Mouse (Mus musculus) hindbrain, embryonic 16.5 days (tissue): Measurements from ENCODE around the gene Runx2. TPM values are rescaled to one million over a fixed set of nuclear protein-coding genes. Genes with fewer than 3 reads are reported as not detected.

Source experiments
- ATAC-seq: fragments of 200-750 bp; cut with Nextera tagmentation; 2 replicates; pipeline ENCODE4 v1.8.0; 2017; ENCODE audit warnings: moderate TSS enrichment, moderate library complexity
- H3K27ac ChIP-seq: fragments of 300-500 bp; sonication (generic); 2 replicates; pipeline ENCODE4 v1.5.1; 2014; ENCODE audit warnings: low read depth, mild to moderate bottlenecking, control low read depth, low read length, moderate library complexity
- H3K27me3 ChIP-seq: fragments of 300-500 bp; sonication (generic); replicated peaks from 2 replicates; pipeline ENCODE4 v1.6.1; 2014; ENCODE audit warnings: low read length; ENCODE audit not compliant: control insufficient read depth, insufficient read depth
- H3K36me3 ChIP-seq: fragments of 300-500 bp; sonication (generic); 2 replicates; pipeline ENCODE4 v1.6.1; 2014; ENCODE audit warnings: mild to moderate bottlenecking, low read length, moderate library complexity, mixed read lengths; ENCODE audit not compliant: control insufficient read depth, insufficient read depth
- H3K4me1 ChIP-seq: fragments of 300-500 bp; sonication (generic); 2 replicates; pipeline ENCODE4 v1.6.1; 2014; ENCODE audit warnings: low read depth, low read length; ENCODE audit not compliant: control insufficient read depth, insufficient read depth
- H3K4me2 ChIP-seq: fragments of 300-500 bp; sonication (generic); 2 replicates; pipeline ENCODE4 v1.6.1; 2014; ENCODE audit warnings: mild to moderate bottlenecking, low read length, control low read depth, moderate library complexity
- H3K4me3 ChIP-seq: fragments of 300-500 bp; sonication (generic); 2 replicates; pipeline ENCODE4 v1.5.1; 2014; ENCODE audit warnings: mild to moderate bottlenecking, low read length, control low read depth, moderate library complexity
- H3K9ac ChIP-seq: fragments of 300-500 bp; sonication (generic); 2 replicates; pipeline ENCODE4 v1.6.1; 2014; ENCODE audit warnings: low read depth, mild to moderate bottlenecking, control low read depth, low read length, moderate library complexity
- H3K9me3 ChIP-seq: fragments of 300-500 bp; sonication (generic); 2 replicates; pipeline ENCODE4 v1.6.1; 2014; ENCODE audit warnings: mild to moderate bottlenecking, low read length, moderate library complexity; ENCODE audit not compliant: control insufficient read depth
- WGBS: fragments of 180-500 bp; shearing (Covaris S2); extraction: QIAGEN DNeasy Blood & Tissue Kit; methylation state at CpG from one replicate; pipeline ENCODE4 v1.1.7; 2014; 5-methylcytosine and 5-hydroxymethylcytosine counted together
- polyA plus RNA-seq: library from polyadenylated mRNA; unstranded; fragments of >200 nt; fragmentation: Nextera tagmentation; extraction: Ambion mirVana; gene quantifications from 2 replicates; pipeline ENCODE4 v1.2.1, GENCODE M21; 2015

Runx2 gene
- polyA plus RNA-seq, 1 experiment from 2014 or later: 0.31 TPM

DNA sequence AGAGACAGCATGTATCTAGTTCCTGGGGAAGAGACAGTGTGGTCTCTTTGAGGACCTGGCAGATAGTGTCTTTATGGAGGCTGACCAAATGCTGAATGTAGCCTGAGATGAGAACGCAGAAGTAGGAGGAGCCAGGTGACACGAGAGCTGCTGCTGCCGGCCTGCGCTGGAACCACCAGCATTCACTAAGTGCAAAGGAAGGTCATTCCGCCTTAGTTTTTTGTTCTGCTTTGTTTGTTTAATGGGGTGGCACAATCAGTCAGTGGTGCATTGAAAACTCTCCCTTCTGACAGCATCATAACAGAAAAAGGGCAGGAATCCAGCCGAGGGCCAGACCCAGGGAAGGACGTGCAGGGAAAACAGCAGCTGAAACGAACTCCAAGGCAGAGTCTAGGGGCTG, 165.5 kb downstream of the Runx2 start:
- no peaks in the 10 kb centered on the region for H3K9me3 ChIP-seq
- no peak for ATAC-seq
- no peaks in the 10 kb centered on the region for H3K4me1 ChIP-seq
- H3K27me3 ChIP-seq: no peaks in the 10 kb centered on the region
- H3K4me2 ChIP-seq: no peak overlapping the region
- H3K27ac ChIP-seq: no peak overlapping the region
- WGBS: 12% methylated on average over 8 of the region's 8 CpGs
- H3K36me3 ChIP-seq: no peaks in the 10 kb centered on the region
- no peak overlapping the region for H3K9ac ChIP-seq
- no peak overlapping the region for H3K4me3 ChIP-seq

GRCm38 (mm10) chr17:44647916-44648315, 166.7 kb downstream of the Runx2 start:
- no peak overlapping the region for H3K4me2 ChIP-seq
- no peaks in the 10 kb centered on the region for H3K4me1 ChIP-seq
- no peaks in the 10 kb centered on the region for H3K9me3 ChIP-seq
- no peak overlapping the region for H3K9ac ChIP-seq
- no peak overlapping the region for H3K4me3 ChIP-seq
- no peak for ATAC-seq
- WGBS: 69% methylated on average over 6 of the region's 6 CpGs
- no peak overlapping the region for H3K27ac ChIP-seq
- H3K36me3 ChIP-seq: no peaks in the 10 kb centered on the region
- no peaks in the 10 kb centered on the region for H3K27me3 ChIP-seq

- Histone ChIP-seq H3K4me3 (no peak overlapping the region), H3K27ac (no peak overlapping the region), H3K36me3 (no peaks in the 10 kb centered on the region), H3K27me3 (no peaks in the 10 kb centered on the region), H3K4me1 (no peaks in the 10 kb centered on the region), H3K9me3 (no peaks in the 10 kb centered on the region), H3K9ac (no peak overlapping the region), H3K4me2 (no peak overlapping the region)
- no peak for ATAC-seq
- WGBS: 89% methylated on average over 8 of the region's 8 CpGs
Measured at GRCm38 (mm10) chr17:44645146-44645545, 169.5 kb downstream of the Runx2 start.

DNA sequence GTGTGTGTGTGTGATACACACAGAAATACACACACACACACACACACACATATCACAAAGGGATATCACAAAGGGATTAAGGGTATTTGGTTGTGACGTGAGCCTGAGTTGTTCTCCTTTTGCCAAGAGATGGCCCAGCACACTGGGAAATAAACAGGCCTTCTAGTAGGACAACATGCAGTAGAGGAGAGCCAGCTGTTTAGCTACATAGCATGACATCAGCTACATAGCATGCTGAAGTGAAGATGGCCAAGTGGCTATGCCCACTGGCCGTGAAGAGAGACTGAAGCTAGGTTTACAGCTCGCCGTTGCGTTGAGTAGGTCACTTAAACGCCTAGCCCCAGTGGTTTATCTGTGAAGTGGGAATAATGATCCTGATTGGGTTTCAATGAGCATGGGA, 171.3 kb downstream of the Runx2 start:
- ATAC-seq: no peak
- H3K9me3 ChIP-seq: no peaks in the 10 kb centered on the region
- H3K9ac ChIP-seq: no peak overlapping the region
- no peak overlapping the region for H3K27ac ChIP-seq
- H3K4me2 ChIP-seq: no peak overlapping the region
- H3K27me3 ChIP-seq: no peaks in the 10 kb centered on the region
- 95% methylated on average over 6 of the region's 6 CpGs for WGBS
- H3K4me1 ChIP-seq: 0 out of 2 replicates have a peak, but pooled peaks cover 2% of the 10 kb centered on the region
- no peak overlapping the region for H3K4me3 ChIP-seq
- no peaks in the 10 kb centered on the region for H3K36me3 ChIP-seq

- Histone ChIP-seq H3K4me2 (no peak overlapping the region), H3K27ac (no peak overlapping the region), H3K4me1 (peaks cover 6% of the 10 kb centered on the region; the same call in 1 of the 2 replicates), H3K36me3 (no peaks in the 10 kb centered on the region), H3K9me3 (no peaks in the 10 kb centered on the region), H3K9ac (no peak overlapping the region), H3K4me3 (no peak overlapping the region), H3K27me3 (no peaks in the 10 kb centered on the region)
- ATAC-seq: no peak
- 89% methylated on average over 4 of the region's 4 CpGs for WGBS
Measured at GRCm38 (mm10) chr17:44642126-44642525, 172.5 kb downstream of the Runx2 start.

- peaks cover 6% of the 10 kb centered on the region; the same call in 1 of the 2 replicates for H3K4me1 ChIP-seq
- H3K36me3 ChIP-seq: no peaks in the 10 kb centered on the region
- no peak overlapping the region for H3K4me3 ChIP-seq
- ATAC-seq: no peak
- H3K27ac ChIP-seq: no peak overlapping the region
- no peak overlapping the region for H3K4me2 ChIP-seq
- 92% methylated on average over 3 of the region's 3 CpGs for WGBS
- H3K27me3 ChIP-seq: no peaks in the 10 kb centered on the region
- H3K9me3 ChIP-seq: no peaks in the 10 kb centered on the region
- H3K9ac ChIP-seq: no peak overlapping the region
Measured at GRCm38 (mm10) chr17:44640910-44641309, 173.7 kb downstream of the Runx2 start.

DNA sequence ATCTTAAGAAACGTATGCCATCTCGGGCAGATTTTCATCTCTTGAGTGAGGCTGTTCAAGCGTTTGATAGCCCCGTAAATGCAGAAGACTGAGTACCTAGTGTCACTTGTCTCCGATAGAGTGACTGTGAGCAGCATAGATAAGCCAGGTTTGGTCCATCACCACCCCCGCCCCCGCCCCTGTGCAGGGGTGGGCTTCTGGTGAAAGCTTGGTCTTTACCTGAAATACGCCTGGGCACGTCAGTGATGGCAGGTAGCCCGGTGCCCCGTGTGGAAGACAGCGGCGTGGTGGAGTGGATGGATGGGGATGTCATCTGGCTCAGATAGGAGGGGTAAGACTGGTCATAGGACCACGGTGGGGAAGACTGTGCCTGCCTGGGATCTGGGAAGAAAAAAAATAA, 175.2 kb downstream of the Runx2 start:
- Histone ChIP-seq H3K36me3 (no peaks in the 10 kb centered on the region), H3K27me3 (no peaks in the 10 kb centered on the region), H3K9ac (no peak overlapping the region), H3K27ac (no peak overlapping the region), H3K9me3 (no peaks in the 10 kb centered on the region), H3K4me1 (peaks cover 6% of the 10 kb centered on the region; the same call in 1 of the 2 replicates), H3K4me3 (no peak overlapping the region), H3K4me2 (no peak overlapping the region)
- 95% methylated on average over 14 of the region's 14 CpGs for WGBS
- no peak for ATAC-seq

DNA sequence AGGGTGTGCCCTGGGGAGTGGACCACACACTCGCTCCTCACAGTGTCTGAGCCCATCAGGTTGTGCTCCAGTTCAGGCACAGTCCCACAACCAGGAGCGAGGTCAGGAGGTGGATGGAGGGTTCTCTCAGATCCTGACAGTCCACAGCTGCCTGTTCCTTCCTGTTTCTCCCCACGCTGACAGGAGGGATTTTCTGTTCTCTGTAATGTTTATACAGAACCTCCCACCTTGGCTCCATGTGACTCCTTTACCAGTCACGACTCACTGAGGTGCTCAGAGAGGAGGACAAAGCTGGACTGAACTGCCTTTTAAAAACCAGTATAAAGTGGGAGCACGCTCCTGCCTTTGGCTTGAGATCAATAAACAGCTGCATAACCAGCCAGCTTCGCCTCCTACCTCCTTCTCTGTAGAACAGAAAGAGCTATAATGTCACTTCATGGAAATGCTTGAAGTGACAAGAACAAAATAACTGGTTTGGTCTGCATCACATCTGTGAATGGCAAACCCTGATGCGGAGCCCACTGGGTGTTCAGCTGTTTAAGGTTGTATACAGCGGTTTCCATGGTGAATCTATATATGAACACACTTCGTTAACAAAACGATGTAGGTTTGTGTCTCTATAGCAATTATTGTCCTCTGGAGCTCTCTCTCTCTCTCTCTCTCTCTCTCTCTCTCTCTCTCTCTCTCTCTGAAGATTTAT, 177.3 kb downstream of the Runx2 start:
- WGBS: 71% methylated on average over 10 of the region's 10 CpGs
- Histone ChIP-seq H3K36me3 (no peaks in the 10 kb centered on the region), H3K4me1 (peaks cover 6% of the 10 kb centered on the region; the same call in 1 of the 2 replicates), H3K9ac (no peak overlapping the region), H3K4me3 (no peak overlapping the region), H3K27me3 (no peaks in the 10 kb centered on the region), H3K4me2 (no peak overlapping the region), H3K9me3 (no peaks in the 10 kb centered on the region), H3K27ac (no peak overlapping the region)
- ATAC-seq: no peak

DNA sequence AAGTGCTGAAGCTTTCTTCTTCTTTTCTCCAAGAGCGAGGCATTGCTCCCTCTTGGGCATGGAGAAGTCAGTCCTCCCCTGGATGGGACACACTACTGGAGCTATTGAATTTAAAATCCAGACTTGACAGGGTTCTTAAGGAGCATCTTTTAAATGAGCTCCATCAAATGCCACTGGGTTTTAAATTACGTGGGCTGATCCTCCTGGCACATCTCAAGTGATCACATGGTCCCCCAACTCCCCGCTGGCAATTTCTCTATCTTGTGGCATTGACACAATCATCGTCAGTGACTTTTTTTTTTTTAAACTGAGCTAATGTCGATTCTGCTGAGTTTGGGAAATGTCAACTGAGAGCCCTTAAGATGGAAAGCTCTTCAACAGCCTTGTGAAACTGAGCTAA, 180.1 kb downstream of the Runx2 start:
- no peak overlapping the region for H3K4me3 ChIP-seq
- no peaks in the 10 kb centered on the region for H3K9me3 ChIP-seq
- WGBS: 74% methylated on average over 5 of the region's 5 CpGs
- peaks cover 6% of the 10 kb centered on the region; the same call in 1 of the 2 replicates for H3K4me1 ChIP-seq
- no peak overlapping the region for H3K9ac ChIP-seq
- no peak overlapping the region for H3K27ac ChIP-seq
- H3K36me3 ChIP-seq: no peaks in the 10 kb centered on the region
- no peak overlapping the region for H3K4me2 ChIP-seq
- no peaks in the 10 kb centered on the region for H3K27me3 ChIP-seq
- ATAC-seq: no peak
